Mouse (Mus musculus): ENCODE data around the gene Lrba. TPM values are rescaled to one million over a fixed set of nuclear protein-coding genes. Genes with fewer than 3 reads are reported as not detected.
A peak's percentile ranks its signal among the peaks of the same experiment; 100 is the strongest.

Lrba gene
- polyA plus RNA-seq (2016; fragmentation: Nextera tagmentation; extraction: Ambion mirVana) = 4.2 and 4.4 TPM in 2 replicates

DNA sequence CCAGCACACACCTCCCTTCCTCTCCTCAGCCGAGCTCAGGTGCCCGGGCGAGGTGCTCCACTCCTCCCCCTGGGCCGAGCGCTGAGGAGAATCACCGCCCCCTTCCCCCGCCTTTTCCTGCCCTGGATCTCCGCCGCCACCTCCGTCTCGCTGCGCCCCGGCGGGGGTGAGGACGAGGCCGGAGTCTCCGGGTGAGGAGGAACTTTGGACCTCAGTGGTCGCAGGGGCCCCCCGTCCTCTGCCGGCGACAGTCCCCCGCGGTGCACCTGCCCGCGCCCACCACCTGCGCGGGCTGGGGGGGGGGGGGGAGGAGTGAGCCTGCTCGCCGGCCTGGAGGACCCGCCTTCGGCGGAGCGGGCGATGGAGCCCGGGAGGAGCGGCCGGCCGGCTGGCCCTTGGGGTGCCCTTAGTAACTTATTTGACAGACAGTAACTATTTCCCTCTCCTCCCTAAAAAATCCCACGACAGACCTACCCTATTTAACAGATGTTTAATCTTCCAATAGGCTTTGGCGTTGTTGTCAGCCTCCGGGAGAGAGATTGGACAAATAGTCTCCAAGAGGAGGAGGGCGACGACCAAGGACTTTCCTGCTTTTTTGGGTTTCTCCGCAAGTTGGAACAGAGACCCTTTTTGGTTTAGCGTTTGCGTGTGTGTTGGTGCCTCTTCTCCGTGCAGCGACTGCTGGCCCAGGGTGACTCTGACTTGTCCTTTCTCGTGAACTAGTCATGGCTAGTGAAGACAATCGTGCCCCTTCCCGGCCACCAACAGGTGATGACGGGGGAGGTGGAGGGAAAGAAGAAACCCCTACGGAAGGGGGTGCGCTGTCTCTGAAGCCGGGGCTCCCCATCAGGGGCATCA lies at the start of gene Lrba:
Gene Lrba, plus strand, starts transcription at position 117 of the 858 bp plus-strand sequence.
- Histone ChIP-seq H3K4me3 (replicated peaks) (peak within 1 kb of the TSS; percentile 86), H3K4me1 (peaks cover 5% of the 10 kb centered on the region), H3K4me2 (peak within 1 kb of the TSS; percentile 94), H3K27ac (peak within 1 kb of the TSS; percentile 91), H3K36me3 (replicated peaks) (no peaks in the 10 kb centered on the region), H3K27me3 (peaks cover 3% of the 10 kb centered on the region; the same call in 1 of the 2 replicates), H3K9ac (peak within 1 kb of the TSS; percentile 87), H3K9me3 (no peaks in the 10 kb centered on the region)
- ATAC-seq (ENCODE audit: low FRiP score) = peak; percentile 80
- under 1% methylated on average over 45 of the region's 55 CpGs for WGBS

DNA sequence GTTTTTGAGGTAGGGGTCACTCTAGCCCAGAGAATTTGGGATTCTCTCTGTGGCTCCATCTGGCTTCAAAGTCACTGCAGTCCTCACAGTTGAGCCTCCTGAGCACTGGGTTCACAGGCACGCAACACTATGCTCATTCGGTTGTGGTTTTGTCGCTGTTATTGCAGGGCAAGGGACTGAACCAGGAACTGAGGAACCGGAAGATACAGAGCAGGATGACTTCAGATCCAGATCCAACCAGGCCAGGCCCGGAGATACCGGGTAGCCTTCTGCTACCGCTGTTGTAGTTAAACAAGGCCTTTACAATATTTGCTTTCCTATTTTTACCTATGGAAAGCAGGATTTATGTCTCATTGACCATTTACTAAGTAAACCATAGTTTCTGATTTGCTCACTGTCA lies 44.8 kb upstream of the Lrba start:
- H3K9ac ChIP-seq = no peak overlapping the region
- no peak overlapping the region for H3K27ac ChIP-seq
- no peak for ATAC-seq (ENCODE audit: low FRiP score)
- no peaks in the 10 kb centered on the region for H3K27me3 ChIP-seq
- 88% methylated on average over 7 of the region's 7 CpGs for WGBS
- H3K4me2 ChIP-seq = no peak overlapping the region
- no peaks in the 10 kb centered on the region for H3K4me1 ChIP-seq
- H3K9me3 ChIP-seq = no peaks in the 10 kb centered on the region
- no peak overlapping the region for H3K4me3 ChIP-seq (replicated peaks)
- no peaks in the 10 kb centered on the region for H3K36me3 ChIP-seq (replicated peaks)

DNA sequence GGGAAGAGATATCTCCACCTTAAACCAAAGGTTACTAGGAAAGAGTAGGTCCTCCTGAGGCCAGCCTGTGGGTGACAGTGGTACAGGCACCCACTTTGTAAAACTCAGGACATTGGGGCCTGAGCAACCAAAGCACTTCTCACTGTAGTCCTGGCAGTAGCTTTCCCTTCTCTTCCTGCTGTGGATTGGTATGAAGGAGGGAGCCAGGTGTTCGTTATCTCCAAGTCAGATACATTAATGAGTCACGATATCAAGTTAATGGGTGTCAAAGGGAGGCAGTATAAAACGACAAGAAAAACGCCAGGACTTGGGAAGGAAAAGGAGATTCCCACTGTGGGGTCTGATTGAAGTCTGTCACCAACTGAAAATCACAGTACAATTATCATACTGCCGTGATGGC lies 43.4 kb upstream of the Lrba start:
- Histone ChIP-seq H3K4me3 (replicated peaks) (no peak overlapping the region), H3K9ac (no peak overlapping the region), H3K4me1 (no peaks in the 10 kb centered on the region), H3K36me3 (replicated peaks) (no peaks in the 10 kb centered on the region), H3K4me2 (no peak overlapping the region), H3K27ac (no peak overlapping the region), H3K27me3 (no peaks in the 10 kb centered on the region), H3K9me3 (no peaks in the 10 kb centered on the region)
- WGBS = 60% methylated on average over 5 of the region's 5 CpGs
- ATAC-seq (ENCODE audit: low FRiP score) = no peak

DNA sequence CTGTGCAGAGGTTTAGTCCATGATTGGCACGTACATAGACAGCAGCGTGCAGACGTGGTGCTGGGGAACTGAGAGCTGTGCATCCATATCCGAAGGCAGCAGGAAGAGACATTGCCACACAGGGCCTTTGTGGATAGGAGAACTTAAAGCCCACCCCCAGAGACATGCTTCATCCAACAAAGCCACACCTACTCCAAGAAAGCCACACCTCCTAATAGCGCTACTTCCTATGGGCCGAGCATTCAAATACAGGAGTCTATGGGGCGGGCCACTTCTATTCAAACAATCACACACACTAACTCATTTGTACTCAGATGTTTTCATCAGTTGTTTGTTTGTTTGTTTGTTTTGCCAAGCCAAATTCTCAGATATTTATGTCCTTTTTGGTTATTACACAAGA lies 39.9 kb upstream of the Lrba start:
- Histone ChIP-seq H3K4me3 (replicated peaks) (no peak overlapping the region), H3K9ac (no peak overlapping the region), H3K27me3 (no peaks in the 10 kb centered on the region), H3K27ac (no peak overlapping the region), H3K4me2 (no peak overlapping the region), H3K4me1 (peaks cover 2% of the 10 kb centered on the region; the same call in 1 of the 2 replicates), H3K9me3 (no peaks in the 10 kb centered on the region), H3K36me3 (replicated peaks) (no peaks in the 10 kb centered on the region)
- WGBS = 89% methylated on average over 7 of the region's 7 CpGs
- ATAC-seq (ENCODE audit: low FRiP score) = no peak

DNA sequence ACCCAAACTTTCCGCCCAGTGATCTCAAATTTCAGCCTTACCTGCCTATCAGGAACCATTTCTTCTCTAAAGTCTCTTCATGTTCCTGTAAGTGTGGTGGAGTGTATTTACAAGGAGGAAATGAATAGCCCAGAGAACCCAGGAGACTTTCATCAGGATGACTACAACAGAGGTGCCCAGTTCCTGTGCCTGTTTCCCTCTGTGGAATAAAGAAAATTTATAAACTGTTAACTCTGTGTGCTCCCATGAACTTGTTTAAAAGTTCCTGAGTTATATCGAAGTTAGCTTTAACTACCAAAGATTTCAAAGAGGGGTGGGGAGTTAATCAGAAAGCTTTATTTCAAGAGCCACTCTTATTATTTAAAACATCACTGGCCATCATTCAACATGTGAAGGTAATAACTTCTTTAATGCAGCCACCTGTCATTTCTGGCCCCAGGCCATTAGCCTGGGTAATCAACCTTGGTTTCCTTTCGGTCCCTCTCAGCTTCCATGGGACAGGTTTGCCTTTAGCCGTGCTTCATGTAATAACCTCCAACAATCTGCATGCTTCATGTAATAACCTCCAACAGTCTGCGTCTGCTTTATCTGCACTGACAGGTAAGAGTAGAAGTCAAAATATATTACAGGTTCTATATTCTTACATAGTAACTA lies 36.6 kb upstream of the Lrba start:
- WGBS = 71% methylated on average over 5 of the region's 5 CpGs
- no peak overlapping the region for H3K9ac ChIP-seq
- H3K4me2 ChIP-seq = no peak overlapping the region
- peaks cover 2% of the 10 kb centered on the region; the same call in 1 of the 2 replicates for H3K4me1 ChIP-seq
- no peak overlapping the region for H3K27ac ChIP-seq
- no peak for ATAC-seq (ENCODE audit: low FRiP score)
- no peaks in the 10 kb centered on the region for H3K27me3 ChIP-seq
- H3K9me3 ChIP-seq = no peaks in the 10 kb centered on the region
- no peak overlapping the region for H3K4me3 ChIP-seq (replicated peaks)
- H3K36me3 ChIP-seq (replicated peaks) = no peaks in the 10 kb centered on the region

DNA sequence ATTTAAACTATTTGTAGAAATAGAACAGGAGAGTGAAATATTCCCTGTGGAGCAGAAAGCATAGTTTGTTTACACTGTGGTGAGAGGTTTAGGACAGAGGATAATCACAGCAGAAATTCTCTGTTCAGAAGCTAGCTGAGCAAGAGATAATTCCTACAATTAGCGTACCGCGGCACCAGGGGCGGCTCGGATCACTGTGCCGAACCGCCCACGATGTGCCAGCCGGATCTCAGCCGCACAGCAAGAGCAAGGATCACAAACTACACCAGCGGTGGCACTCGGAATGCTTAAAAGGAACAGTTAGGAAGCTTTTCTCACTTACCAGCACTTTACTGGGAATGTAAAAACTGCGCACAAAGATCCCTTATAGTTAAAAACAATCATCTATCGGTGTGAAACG lies 28.5 kb upstream of the Lrba start:
- ATAC-seq (ENCODE audit: low FRiP score) = no peak

DNA sequence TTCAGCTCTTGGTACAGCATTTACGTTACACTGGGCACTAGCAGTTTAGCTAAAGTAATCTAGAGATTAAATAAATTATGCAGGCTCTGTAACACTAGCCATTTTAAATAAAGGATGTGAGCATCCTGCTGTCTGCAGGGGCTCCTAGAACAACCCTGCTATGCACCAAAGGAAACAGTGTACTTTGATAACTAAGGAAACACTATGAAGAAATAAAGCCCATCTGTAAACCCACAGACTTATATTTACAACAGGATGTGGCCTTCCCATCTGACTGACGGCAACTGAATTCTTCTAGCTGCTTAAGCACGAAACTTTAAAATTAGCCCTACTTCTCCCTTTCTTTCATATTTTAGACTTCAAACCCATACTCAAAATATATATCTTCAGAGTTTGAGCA lies 28.0 kb upstream of the Lrba start:
- Histone ChIP-seq H3K9me3 (no peaks in the 10 kb centered on the region), H3K36me3 (replicated peaks) (no peaks in the 10 kb centered on the region), H3K4me1 (no peaks in the 10 kb centered on the region), H3K27ac (no peak overlapping the region), H3K27me3 (no peaks in the 10 kb centered on the region), H3K4me2 (no peak overlapping the region), H3K4me3 (replicated peaks) (no peak overlapping the region), H3K9ac (no peak overlapping the region)
- 83% methylated on average over 3 of the region's 3 CpGs for WGBS
- ATAC-seq (ENCODE audit: low FRiP score) = no peak

More for the DNA sequence above, 28.5 kb upstream of the Lrba start:
- Histone ChIP-seq H3K4me1 (no peaks in the 10 kb centered on the region), H3K4me2 (no peak overlapping the region), H3K9ac (no peak overlapping the region), H3K4me3 (replicated peaks) (no peak overlapping the region), H3K27ac (no peak overlapping the region), H3K36me3 (replicated peaks) (no peaks in the 10 kb centered on the region), H3K9me3 (no peaks in the 10 kb centered on the region), H3K27me3 (no peaks in the 10 kb centered on the region)
- WGBS = 49% methylated on average over 15 of the region's 15 CpGs

DNA sequence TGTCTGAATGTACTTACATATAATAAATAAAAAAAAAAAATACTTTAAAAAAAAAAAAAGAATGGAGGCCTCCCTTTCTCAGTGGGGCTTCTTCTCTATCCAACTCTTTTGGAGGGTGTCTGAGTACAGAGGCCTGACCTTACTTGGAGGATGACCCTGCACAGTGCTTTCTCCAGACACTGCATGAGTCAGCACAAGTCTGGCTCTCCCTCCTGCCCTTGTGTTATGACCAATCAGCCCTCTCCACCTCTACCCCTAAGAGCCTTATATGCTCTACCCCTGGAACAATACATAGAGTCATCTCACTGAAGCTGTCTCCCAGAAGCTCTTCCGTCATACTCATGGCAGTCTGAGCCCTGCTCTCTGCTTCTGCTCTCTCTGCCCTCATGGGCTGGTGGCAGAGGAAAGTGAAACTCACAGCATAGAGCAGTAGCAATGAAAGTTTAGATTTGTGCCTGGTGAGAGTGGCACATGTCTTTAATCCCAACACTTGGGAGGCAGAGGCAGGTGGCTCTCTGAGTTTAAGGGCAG lies 22.8 kb upstream of the Lrba start:
- H3K4me3 ChIP-seq (replicated peaks) = no peak overlapping the region
- H3K4me2 ChIP-seq = no peak overlapping the region
- H3K27ac ChIP-seq = no peak overlapping the region
- no peaks in the 10 kb centered on the region for H3K36me3 ChIP-seq (replicated peaks)
- H3K9ac ChIP-seq = no peak overlapping the region
- H3K9me3 ChIP-seq = no peaks in the 10 kb centered on the region
- H3K27me3 ChIP-seq = no peaks in the 10 kb centered on the region
- WGBS = 93% methylated on average over 1 of the region's 1 CpGs
- no peaks in the 10 kb centered on the region for H3K4me1 ChIP-seq
- no peak for ATAC-seq (ENCODE audit: low FRiP score)

DNA sequence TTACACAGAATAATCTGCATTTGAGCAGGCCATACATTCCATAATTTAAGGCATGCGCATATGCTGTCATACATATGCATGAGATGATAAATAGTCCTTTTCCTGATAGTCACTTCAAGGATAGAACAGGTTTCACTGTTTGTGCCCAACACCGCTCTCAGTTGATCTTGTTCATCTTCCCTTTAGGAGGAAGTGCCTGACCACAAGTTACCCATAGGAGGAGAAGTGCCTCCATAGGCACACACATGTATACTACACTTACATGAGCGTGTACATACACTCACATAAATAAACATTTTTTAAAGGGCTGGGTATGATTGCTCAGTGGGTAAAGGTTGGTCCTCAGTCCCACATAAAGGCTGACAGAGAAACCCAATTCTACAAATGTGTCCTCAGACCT lies 22.0 kb upstream of the Lrba start:
- no peaks in the 10 kb centered on the region for H3K27me3 ChIP-seq
- H3K36me3 ChIP-seq (replicated peaks) = no peaks in the 10 kb centered on the region
- no peak for ATAC-seq (ENCODE audit: low FRiP score)
- H3K9me3 ChIP-seq = no peaks in the 10 kb centered on the region
- no peak overlapping the region for H3K4me3 ChIP-seq (replicated peaks)
- H3K9ac ChIP-seq = no peak overlapping the region
- H3K4me2 ChIP-seq = no peak overlapping the region
- H3K27ac ChIP-seq = no peak overlapping the region
- 86% methylated on average over 3 of the region's 3 CpGs for WGBS
- no peaks in the 10 kb centered on the region for H3K4me1 ChIP-seq

DNA sequence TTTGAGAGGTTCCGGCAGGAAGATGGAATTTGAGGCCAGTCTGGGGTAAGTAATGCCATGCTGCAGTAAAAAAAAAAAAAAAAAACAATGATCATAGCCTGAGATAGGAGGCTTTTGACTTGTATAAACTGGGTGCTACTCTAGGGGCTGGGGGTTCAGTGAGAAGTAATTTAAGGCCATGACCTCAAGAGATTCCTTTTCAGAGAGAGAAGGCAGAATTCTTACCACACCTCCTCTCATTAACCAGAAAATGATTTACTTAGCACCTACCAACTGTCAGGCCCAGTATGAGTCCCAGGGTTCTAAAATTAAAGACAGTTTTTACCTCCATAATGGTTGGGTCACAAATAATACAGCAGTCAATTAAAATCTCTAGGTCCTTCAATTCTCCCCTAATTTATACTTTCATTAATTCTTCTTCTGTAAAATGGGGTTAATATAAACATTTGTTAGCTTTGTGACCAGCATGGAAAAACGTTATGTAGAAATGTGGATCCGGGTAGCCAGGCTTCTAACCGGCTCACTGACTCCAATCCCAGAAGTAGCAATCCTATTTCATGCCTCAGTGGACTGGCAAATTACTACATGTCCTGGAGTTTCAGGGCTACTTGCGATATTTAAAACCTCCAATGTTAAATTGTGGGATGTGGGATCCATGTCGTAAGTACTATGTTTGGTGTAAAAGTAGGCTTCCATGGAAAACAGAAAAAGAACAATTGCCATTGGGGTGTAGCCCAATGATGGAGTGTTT lies 19.7 kb upstream of the Lrba start:
- Histone ChIP-seq H3K9me3 (no peaks in the 10 kb centered on the region), H3K27ac (no peak overlapping the region), H3K4me1 (no peaks in the 10 kb centered on the region), H3K9ac (no peak overlapping the region), H3K27me3 (no peaks in the 10 kb centered on the region), H3K4me3 (replicated peaks) (no peak overlapping the region), H3K36me3 (replicated peaks) (no peaks in the 10 kb centered on the region), H3K4me2 (no peak overlapping the region)
- 22% methylated on average over 6 of the region's 6 CpGs for WGBS
- ATAC-seq (ENCODE audit: low FRiP score) = no peak

DNA sequence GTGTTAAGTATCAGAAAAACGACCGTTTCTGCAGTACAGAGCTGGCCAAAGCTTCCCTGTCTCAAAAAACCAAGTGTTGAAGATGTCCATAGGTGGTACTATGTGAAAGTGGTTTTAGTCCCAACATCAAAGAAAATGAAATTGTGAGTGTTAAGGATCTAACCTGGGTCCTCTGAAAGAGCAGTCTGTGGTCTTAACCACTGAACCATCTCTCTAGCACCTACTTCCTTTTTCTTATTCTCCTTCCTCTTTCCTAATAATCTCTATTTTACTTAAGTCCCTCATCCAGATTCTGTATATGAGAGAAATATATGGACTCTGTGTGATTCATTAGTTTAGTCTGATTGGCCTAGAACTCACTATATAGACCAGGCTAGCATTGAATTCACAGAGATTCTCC lies 17.9 kb upstream of the Lrba start:
- no peaks in the 10 kb centered on the region for H3K36me3 ChIP-seq (replicated peaks)
- no peak overlapping the region for H3K27ac ChIP-seq
- H3K27me3 ChIP-seq = no peaks in the 10 kb centered on the region
- ATAC-seq (ENCODE audit: low FRiP score) = no peak
- no peak overlapping the region for H3K9ac ChIP-seq
- WGBS = 94% methylated on average over 2 of the region's 2 CpGs
- no peaks in the 10 kb centered on the region for H3K4me1 ChIP-seq
- H3K4me3 ChIP-seq (replicated peaks) = no peak overlapping the region
- H3K9me3 ChIP-seq = no peaks in the 10 kb centered on the region
- no peak overlapping the region for H3K4me2 ChIP-seq

DNA sequence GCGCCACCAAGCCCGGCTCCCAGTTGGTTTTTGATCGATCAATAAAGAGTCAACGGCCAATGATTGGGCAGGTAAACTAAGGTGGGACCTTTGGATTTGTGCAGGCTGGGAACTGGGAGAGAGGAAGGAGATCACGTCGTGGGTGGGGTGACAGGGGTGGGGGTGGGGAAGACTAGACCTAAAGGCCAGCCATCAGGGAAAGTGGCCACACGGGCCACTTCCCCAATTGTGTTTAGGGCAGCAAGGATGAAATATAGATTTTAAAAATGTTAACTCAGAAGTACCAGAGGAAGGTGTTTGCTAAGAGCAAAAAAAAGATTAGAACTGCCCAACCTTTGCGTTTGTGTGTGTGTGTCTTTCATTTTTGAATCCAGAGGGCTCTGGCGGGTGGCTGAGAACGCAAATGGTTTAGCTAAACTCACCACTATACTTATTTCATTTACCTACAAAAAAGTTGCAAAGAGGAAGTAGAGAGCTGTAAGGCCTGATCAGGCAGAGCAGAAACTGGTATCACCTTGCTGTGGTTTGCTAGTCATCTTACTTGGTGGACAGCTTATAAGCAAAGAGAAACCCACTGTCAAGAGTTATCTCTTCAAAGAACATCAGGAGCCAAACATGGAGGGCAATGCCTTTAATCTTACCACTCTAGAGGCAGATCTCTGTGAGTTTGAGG lies 14.1 kb upstream of the Lrba start:
- WGBS = 92% methylated on average over 10 of the region's 10 CpGs
- H3K27ac ChIP-seq = no peak overlapping the region
- no peak for ATAC-seq (ENCODE audit: low FRiP score)

More for the DNA sequence above, 14.1 kb upstream of the Lrba start:
- H3K4me2 ChIP-seq = no peak overlapping the region
- no peaks in the 10 kb centered on the region for H3K4me1 ChIP-seq
- no peaks in the 10 kb centered on the region for H3K27me3 ChIP-seq
- no peak overlapping the region for H3K4me3 ChIP-seq (replicated peaks)
- no peaks in the 10 kb centered on the region for H3K9me3 ChIP-seq
- H3K9ac ChIP-seq = no peak overlapping the region
- no peaks in the 10 kb centered on the region for H3K36me3 ChIP-seq (replicated peaks)

Measured in forebrain, embryonic 12.5 days (tissue).